Mouse (Mus musculus): ENCODE measurements around the gene Ntng2. TPM values are rescaled to one million over a fixed set of nuclear protein-coding genes. Genes with fewer than 3 reads are reported as not detected.

Gene Ntng2
- total RNA-seq, 2 experiments from 2014 or later: 22.3 to 31.2 TPM

DNA sequence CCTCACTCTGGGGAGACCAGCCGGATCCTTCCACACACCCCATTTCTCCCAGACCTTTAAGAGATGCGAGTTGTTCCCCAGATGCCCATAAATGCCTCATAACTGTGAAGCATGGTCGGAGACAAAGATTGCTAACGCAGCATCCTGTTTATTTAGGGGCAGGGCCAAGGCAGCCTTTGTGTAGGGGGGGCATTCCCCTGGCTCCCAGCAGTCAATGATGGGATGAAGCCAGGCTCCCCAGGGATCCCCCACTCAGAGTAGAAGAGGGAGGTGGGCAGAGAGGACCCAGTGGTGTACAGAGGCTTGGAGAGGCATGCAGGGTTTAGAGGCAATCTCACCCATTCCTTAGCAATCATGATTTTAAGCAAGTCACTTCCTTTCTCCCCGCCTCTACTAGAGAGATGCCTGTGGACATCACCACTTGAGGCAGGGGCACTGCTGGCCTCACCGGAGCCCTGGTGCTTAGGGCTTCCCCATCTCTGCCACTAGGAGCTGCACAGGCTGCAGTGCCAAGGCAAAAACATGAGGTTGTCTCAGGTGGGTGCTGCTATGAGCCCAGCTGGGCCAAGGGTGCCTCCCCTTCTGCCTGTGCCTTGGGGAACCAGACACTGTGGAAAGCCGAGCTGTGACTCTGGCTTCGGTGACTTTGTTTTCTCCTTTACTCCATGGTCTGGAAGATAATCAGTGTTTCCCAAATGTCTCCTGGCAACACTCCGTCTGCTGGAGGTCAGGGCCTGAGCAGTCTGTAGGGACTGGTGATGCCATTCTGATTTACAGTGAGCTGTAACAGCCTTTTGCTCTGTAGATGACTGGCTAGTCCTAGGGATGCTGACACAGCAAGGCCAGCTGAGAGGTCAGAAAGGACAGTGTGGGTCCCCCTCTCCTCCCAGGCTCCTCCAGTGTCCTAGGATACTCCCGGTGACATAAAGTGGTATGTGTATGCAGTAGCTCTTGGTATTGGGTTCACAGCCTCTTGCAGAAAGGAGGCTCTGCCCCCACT lies 61.3 kb downstream of the Ntng2 start:
- no peak for DNase-seq (ENCODE audit: low spot score)

DNA sequence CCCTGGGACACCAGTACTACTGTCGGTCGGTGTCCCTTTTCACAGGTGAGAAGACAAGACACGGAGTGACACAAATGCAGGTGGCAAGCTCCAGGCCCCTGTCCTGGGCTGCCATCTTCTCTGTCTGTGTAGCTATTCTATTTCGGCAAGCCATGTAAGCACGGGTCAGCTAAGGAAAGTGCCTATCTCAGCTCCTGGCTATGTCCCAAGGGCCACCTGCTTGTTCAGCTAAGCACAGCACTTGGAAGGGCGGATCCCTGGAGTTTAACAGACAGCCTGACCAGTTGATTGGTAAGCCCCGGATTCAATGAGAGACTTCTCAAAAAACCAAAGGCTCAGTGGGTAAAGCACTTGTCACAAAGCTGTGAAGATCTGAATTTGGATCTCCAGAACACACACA lies 62.4 kb downstream of the Ntng2 start:
- DNase-seq (ENCODE audit: low spot score): peak; percentile 72

DNA sequence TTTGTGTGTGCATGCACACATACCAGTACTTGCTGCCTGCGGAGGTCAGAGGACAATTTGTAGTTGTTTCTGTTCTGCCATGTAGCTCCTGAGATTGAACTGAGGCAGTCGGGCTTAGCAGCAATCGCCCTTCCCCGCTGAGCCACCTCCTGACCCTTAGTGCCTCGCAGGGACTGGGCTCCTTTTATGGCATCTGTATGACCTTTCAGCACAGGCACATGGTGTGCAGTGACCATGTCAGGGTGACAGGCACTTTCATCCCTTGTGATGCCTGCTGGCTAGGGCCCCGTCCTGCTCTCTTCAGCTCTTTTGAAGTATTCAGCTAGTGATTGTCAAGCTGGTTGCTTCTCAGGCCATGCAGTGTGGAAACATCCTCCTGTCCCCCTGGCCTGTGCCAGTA lies 66.6 kb downstream of the Ntng2 start:
- no peak for DNase-seq (ENCODE audit: low spot score)

DNA sequence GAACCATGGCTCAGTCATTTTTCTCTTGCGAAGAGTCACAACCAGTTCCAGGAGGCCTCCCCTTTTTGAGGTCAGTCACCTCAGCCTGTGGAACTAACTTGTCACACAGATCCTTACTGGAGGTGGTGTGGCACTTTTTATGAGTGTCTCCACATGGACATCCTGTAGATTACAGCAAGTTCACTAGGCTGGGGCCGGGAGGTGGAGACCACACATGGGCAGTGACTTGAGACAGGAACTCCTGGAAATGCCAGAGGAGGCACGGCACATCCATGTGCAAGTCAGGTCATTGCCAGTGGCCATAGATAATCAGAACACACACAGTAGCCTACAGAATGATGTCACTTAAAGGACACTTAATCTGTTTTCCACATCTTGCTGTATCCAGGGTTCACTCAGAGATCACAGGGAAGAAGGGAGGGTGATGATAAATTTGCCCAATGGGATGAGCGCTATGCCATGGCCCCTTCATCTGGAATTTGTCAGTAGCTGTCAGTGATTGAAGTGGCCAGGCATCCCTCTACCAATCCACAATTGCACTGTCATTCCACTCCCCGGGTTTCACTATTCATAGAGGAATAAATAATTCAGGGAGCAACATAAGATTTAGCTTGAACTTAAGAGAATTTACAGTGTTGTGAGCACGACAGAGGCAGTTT lies 69.4 kb downstream of the Ntng2 start:
- DNase-seq (ENCODE audit: low spot score): no peak

DNA sequence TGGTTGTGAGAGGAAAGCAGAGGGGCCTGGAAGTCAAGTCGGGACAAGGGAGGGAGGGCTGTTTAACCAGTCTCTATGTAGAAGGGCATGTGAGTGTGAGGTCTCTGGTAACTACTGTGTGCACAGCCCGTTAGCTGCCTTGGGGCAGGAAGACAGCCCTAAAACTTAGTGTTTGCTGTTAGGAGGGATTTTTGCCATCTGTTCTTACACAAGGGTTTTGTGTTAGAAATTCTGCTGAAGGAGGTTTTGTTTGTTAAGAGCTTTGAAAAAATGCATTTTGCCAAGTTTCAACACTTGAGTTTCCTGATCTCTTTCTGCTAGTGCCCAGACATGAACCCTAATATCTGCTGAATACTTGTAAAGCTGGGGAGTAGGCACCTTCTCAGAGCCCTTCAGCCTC lies 71.7 kb downstream of the Ntng2 start:
- no peak for DNase-seq (ENCODE audit: low spot score)

DNA sequence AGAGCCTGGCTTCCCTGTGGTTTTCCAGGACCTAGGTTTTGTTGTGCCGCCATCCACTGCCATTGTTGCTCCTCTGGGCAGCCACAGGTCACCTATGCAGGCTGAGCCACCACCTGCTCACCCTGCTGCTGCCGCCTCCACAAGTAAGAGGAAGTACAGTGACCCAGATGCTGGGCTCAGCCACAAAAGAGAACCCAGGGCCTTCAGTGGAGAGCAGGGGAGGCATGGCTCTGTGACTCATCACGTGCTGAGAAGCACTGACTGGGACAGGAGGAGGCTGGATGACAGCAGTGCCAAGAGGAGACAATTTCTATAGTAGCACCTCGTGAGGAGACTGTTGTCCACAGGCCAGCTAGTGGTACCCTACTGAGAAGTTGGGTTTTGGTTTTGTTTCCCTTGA lies 73.0 kb downstream of the Ntng2 start:
- no peak for DNase-seq (ENCODE audit: low spot score)

DNA sequence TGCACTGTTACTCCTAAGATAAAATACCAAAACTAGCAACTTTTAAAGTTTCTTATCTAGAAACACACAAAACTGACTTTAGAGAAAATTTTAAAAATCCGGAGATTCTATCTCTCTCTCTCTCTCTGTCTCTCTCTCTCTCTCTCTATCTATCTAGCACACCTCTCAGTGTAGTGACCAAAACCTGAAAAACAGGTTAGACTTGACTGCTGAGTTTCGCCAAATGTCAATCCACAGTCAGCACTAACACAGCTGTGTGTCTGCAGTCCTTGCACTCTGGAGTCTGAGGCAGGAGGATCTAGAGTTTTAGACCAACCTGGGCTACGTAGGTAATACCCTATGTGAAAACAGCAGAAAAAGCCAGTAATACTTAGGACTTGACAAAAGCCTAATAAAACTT lies 77.9 kb downstream of the Ntng2 start:
- DNase-seq (ENCODE audit: low spot score): no peak

DNA sequence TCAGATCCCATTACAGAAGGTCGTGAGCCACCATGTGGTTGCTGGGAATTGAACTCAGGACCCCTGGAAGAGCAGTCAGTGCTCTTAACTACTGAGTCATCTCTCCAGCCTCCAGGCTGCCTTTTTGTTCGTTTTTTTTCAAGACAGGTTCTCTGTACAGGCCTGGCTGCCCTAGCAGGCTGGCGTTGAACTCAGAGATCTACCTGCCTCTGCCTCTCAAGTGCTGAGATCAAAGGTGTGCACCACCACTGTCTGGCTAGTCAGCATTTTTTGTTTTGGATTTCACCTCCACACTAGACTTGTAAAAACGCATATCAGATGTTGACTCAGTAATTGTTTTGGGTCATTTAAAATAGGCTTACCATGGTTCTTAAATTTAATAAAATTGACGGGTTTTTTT lies 84.7 kb downstream of the Ntng2 start:
- DNase-seq (ENCODE audit: low spot score): no peak

DNA sequence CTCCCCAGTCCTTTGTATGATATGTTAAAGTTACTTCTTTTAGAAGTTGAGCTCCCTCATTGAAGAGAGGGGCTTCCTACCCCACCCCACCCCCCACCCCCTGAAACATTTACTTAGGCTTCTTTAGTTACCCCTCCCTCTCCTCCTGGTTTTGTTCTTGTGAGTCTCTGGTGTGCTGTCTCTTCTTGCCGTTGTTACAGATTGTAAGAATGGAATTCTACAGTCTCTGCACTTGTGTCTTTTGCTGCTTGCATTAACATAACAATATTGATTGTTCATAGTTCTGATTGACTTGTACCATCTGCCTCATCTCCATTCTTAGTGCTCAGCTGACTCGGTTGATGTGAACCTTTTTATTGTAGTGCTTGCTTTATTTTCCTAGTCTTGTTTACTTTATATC lies 100.9 kb downstream of the Ntng2 start:
- no peak for DNase-seq (ENCODE audit: low spot score)

Other genes with a start within 250 kb of the Ntng2 start
- not detected for gene Cfap77, start 197.9 kb downstream of the Ntng2 start, total RNA-seq (2021)
- 1 to 10 TPM; 4.8 to 5.0 TPM for gene Ttf1, start 192.7 kb downstream of the Ntng2 start, total RNA-seq (2021)
- gene Setx, start 128.8 kb downstream of the Ntng2 start, total RNA-seq (2021): 10 to 100 TPM; 31.9 to 33.4 TPM
- 10 to 100 TPM; 14.4 to 15.4 TPM for gene Med27, start 93.8 kb upstream of the Ntng2 start, total RNA-seq (2021)